Mouse (Mus musculus) liver, adult 2 months (tissue): Measurements from ENCODE around the gene Ypel3.

Source experiments
- CTCF ChIP-seq: fragments of 200-500 bp; IDR thresholded peaks from 2 replicates; pipeline ENCODE4 v1.5.1; 2011; ENCODE audit warnings: low read depth, low read length, control low read depth
- POLR2A ChIP-seq: fragments of 200-500 bp; IDR thresholded peaks from 2 replicates; pipeline ENCODE4 v1.6.1; 2011; ENCODE audit warnings: low read length, control low read depth; ENCODE audit not compliant: insufficient read depth; ENCODE audit errors: extremely low read depth

DNA sequence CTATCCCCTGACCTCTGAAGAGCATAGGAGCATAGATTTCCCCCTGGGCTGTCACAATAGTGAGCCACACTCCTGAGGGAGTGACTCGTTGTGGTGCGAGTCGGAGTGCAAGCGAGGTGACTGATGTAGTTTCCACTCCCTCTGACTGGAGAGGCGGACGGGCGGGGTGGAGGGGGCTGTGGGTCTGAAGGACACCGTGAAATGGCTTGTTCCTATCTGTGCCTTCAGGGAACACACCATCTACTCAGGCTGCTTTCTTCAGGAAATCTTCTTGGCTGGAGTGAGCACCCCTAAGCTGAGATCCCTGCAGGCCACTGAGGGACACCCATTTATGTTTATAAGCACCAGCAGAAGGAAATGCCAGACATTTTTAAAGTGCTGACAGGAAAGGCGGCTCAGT is 46.0 kb downstream of the Ypel3 start:
- TF ChIP-seq CTCF = no peak
- no peak for TF ChIP-seq POLR2A
